Mouse (Mus musculus): ENCODE data around the gene Olfr1396. TPM values are rescaled to one million over a fixed set of nuclear protein-coding genes. Genes with fewer than 3 reads are reported as not detected.

The Olfr1396 gene
- polyA plus RNA-seq, 1 experiment from 2014 or later = not detected

GRCm38 (mm10) chr11:49108833-49109232 is 5.8 kb downstream of the Olfr1396 start:
- Histone ChIP-seq H3K9me3 (ENCODE audit: control insufficient read depth, low read length) (no peaks in the 10 kb centered on the region), H3K9ac (ENCODE audit: low read depth, low read length) (no peak overlapping the region), H3K27me3 (replicated peaks; ENCODE audit: control insufficient read depth, insufficient read depth, low read length) (no peaks in the 10 kb centered on the region), H3K4me3 (ENCODE audit: low read length) (no peak overlapping the region), H3K4me1 (ENCODE audit: control insufficient read depth, insufficient read depth, low read length) (no peaks in the 10 kb centered on the region), H3K27ac (ENCODE audit: low read length) (no peak overlapping the region), H3K4me2 (ENCODE audit: low read depth, low read length) (no peak overlapping the region), H3K36me3 (ENCODE audit: control insufficient read depth, insufficient read depth, low read length) (no peaks in the 10 kb centered on the region)
- WGBS = 48% methylated on average over 1 of the region's 1 CpGs
- peak; percentile 10; the same call in 1 of the 2 replicates for ATAC-seq

- H3K4me3 ChIP-seq (ENCODE audit: low read length) = no peak overlapping the region
- no peaks in the 10 kb centered on the region for H3K36me3 ChIP-seq (ENCODE audit: control insufficient read depth, insufficient read depth, low read length)
- no peak overlapping the region for H3K9ac ChIP-seq (ENCODE audit: low read depth, low read length)
- H3K4me1 ChIP-seq (ENCODE audit: control insufficient read depth, insufficient read depth, low read length) = no peaks in the 10 kb centered on the region
- 46% methylated on average over 10 of the region's 10 CpGs for WGBS
- H3K9me3 ChIP-seq (ENCODE audit: control insufficient read depth, low read length) = no peaks in the 10 kb centered on the region
- H3K27me3 ChIP-seq (replicated peaks; ENCODE audit: control insufficient read depth, insufficient read depth, low read length) = no peaks in the 10 kb centered on the region
- H3K4me2 ChIP-seq (ENCODE audit: low read depth, low read length) = no peak overlapping the region
- ATAC-seq = peak; percentile 51
- H3K27ac ChIP-seq (ENCODE audit: low read length) = no peak overlapping the region
These were observed 6.8 kb downstream of the Olfr1396 start for GRCm38 (mm10) chr11:49107650-49108537.

- WGBS = 60% methylated on average over 1 of the region's 1 CpGs
- Histone ChIP-seq H3K27ac (ENCODE audit: low read length) (no peak overlapping the region), H3K4me1 (ENCODE audit: control insufficient read depth, insufficient read depth, low read length) (no peaks in the 10 kb centered on the region; the same call in 1 of the 2 replicates), H3K4me3 (ENCODE audit: low read length) (no peak overlapping the region), H3K36me3 (ENCODE audit: control insufficient read depth, insufficient read depth, low read length) (no peaks in the 10 kb centered on the region), H3K9ac (ENCODE audit: low read depth, low read length) (no peak overlapping the region), H3K27me3 (replicated peaks; ENCODE audit: control insufficient read depth, insufficient read depth, low read length) (no peaks in the 10 kb centered on the region), H3K9me3 (ENCODE audit: control insufficient read depth, low read length) (no peaks in the 10 kb centered on the region), H3K4me2 (ENCODE audit: low read depth, low read length) (no peak overlapping the region)
- no peak for ATAC-seq
These were observed 8.9 kb downstream of the Olfr1396 start for GRCm38 (mm10) chr11:49105752-49106151.

GRCm38 (mm10) chr11:49103047-49103693 is 11.5 kb downstream of the Olfr1396 start:
- H3K9me3 ChIP-seq (ENCODE audit: control insufficient read depth, low read length) = no peaks in the 10 kb centered on the region
- no peak overlapping the region for H3K4me3 ChIP-seq (ENCODE audit: low read length)
- H3K36me3 ChIP-seq (ENCODE audit: control insufficient read depth, insufficient read depth, low read length) = no peaks in the 10 kb centered on the region
- H3K9ac ChIP-seq (ENCODE audit: low read depth, low read length) = no peak overlapping the region
- no peak overlapping the region for H3K27ac ChIP-seq (ENCODE audit: low read length)
- no peak overlapping the region for H3K4me2 ChIP-seq (ENCODE audit: low read depth, low read length)
- no peaks in the 10 kb centered on the region for H3K27me3 ChIP-seq (replicated peaks; ENCODE audit: control insufficient read depth, insufficient read depth, low read length)
- no peaks in the 10 kb centered on the region; the same call in none of the 2 replicates for H3K4me1 ChIP-seq (ENCODE audit: control insufficient read depth, insufficient read depth, low read length)
- 13% methylated on average over 8 of the region's 8 CpGs for WGBS
- peak; percentile 65 for ATAC-seq

- no peaks in the 10 kb centered on the region for H3K9me3 ChIP-seq (ENCODE audit: control insufficient read depth, low read length)
- H3K27me3 ChIP-seq (replicated peaks; ENCODE audit: control insufficient read depth, insufficient read depth, low read length) = no peaks in the 10 kb centered on the region
- H3K9ac ChIP-seq (ENCODE audit: low read depth, low read length) = no peak overlapping the region
- no peaks in the 10 kb centered on the region for H3K36me3 ChIP-seq (ENCODE audit: control insufficient read depth, insufficient read depth, low read length)
- no peak overlapping the region for H3K27ac ChIP-seq (ENCODE audit: low read length)
- no peak for ATAC-seq
- no peaks in the 10 kb centered on the region; the same call in none of the 2 replicates for H3K4me1 ChIP-seq (ENCODE audit: control insufficient read depth, insufficient read depth, low read length)
- no peak overlapping the region for H3K4me3 ChIP-seq (ENCODE audit: low read length)
- H3K4me2 ChIP-seq (ENCODE audit: low read depth, low read length) = no peak overlapping the region
- 36% methylated on average over 5 of the region's 5 CpGs for WGBS
These were observed 13.2 kb downstream of the Olfr1396 start for GRCm38 (mm10) chr11:49101500-49101899.

GRCm38 (mm10) chr11:49100409-49100808 is 14.3 kb downstream of the Olfr1396 start:
- Histone ChIP-seq H3K4me3 (ENCODE audit: low read length) (no peak overlapping the region), H3K9ac (ENCODE audit: low read depth, low read length) (no peak overlapping the region), H3K4me1 (ENCODE audit: control insufficient read depth, insufficient read depth, low read length) (no peaks in the 10 kb centered on the region; the same call in none of the 2 replicates), H3K36me3 (ENCODE audit: control insufficient read depth, insufficient read depth, low read length) (no peaks in the 10 kb centered on the region), H3K9me3 (ENCODE audit: control insufficient read depth, low read length) (no peaks in the 10 kb centered on the region), H3K27ac (ENCODE audit: low read length) (no peak overlapping the region), H3K27me3 (replicated peaks; ENCODE audit: control insufficient read depth, insufficient read depth, low read length) (no peaks in the 10 kb centered on the region), H3K4me2 (ENCODE audit: low read depth, low read length) (no peak overlapping the region)
- no peak for ATAC-seq
- 88% methylated on average over 3 of the region's 3 CpGs for WGBS

- H3K27me3 ChIP-seq (replicated peaks; ENCODE audit: control insufficient read depth, insufficient read depth, low read length) = no peaks in the 10 kb centered on the region
- H3K36me3 ChIP-seq (ENCODE audit: control insufficient read depth, insufficient read depth, low read length) = no peaks in the 10 kb centered on the region
- H3K4me1 ChIP-seq (ENCODE audit: control insufficient read depth, insufficient read depth, low read length) = no peaks in the 10 kb centered on the region; the same call in none of the 2 replicates
- no peak overlapping the region for H3K4me3 ChIP-seq (ENCODE audit: low read length)
- H3K27ac ChIP-seq (ENCODE audit: low read length) = no peak overlapping the region
- H3K9ac ChIP-seq (ENCODE audit: low read depth, low read length) = no peak overlapping the region
- WGBS = 82% methylated on average over 4 of the region's 4 CpGs
- H3K4me2 ChIP-seq (ENCODE audit: low read depth, low read length) = no peak overlapping the region
- H3K9me3 ChIP-seq (ENCODE audit: control insufficient read depth, low read length) = no peaks in the 10 kb centered on the region
- ATAC-seq = no peak
These were observed 19.3 kb downstream of the Olfr1396 start for GRCm38 (mm10) chr11:49095367-49095766.

- no peak for ATAC-seq
- Histone ChIP-seq H3K9me3 (ENCODE audit: control insufficient read depth, low read length) (no peaks in the 10 kb centered on the region), H3K4me1 (ENCODE audit: control insufficient read depth, insufficient read depth, low read length) (no peaks in the 10 kb centered on the region; the same call in none of the 2 replicates), H3K4me3 (ENCODE audit: low read length) (no peak overlapping the region), H3K4me2 (ENCODE audit: low read depth, low read length) (no peak overlapping the region), H3K36me3 (ENCODE audit: control insufficient read depth, insufficient read depth, low read length) (no peaks in the 10 kb centered on the region), H3K9ac (ENCODE audit: low read depth, low read length) (no peak overlapping the region), H3K27ac (ENCODE audit: low read length) (no peak overlapping the region), H3K27me3 (replicated peaks; ENCODE audit: control insufficient read depth, insufficient read depth, low read length) (no peaks in the 10 kb centered on the region)
- WGBS = 81% methylated on average over 6 of the region's 6 CpGs
These were observed 20.6 kb downstream of the Olfr1396 start for GRCm38 (mm10) chr11:49093861-49094660.

GRCm38 (mm10) chr11:49092786-49093185 is 21.9 kb downstream of the Olfr1396 start:
- peaks cover 10% of the 10 kb centered on the region for H3K4me1 ChIP-seq (ENCODE audit: control insufficient read depth, insufficient read depth, low read length)
- H3K27me3 ChIP-seq (replicated peaks; ENCODE audit: control insufficient read depth, insufficient read depth, low read length) = no peaks in the 10 kb centered on the region
- H3K4me3 ChIP-seq (ENCODE audit: low read length) = no peak overlapping the region
- no peaks in the 10 kb centered on the region for H3K9me3 ChIP-seq (ENCODE audit: control insufficient read depth, low read length)
- no peaks in the 10 kb centered on the region for H3K36me3 ChIP-seq (ENCODE audit: control insufficient read depth, insufficient read depth, low read length)
- no peak overlapping the region for H3K27ac ChIP-seq (ENCODE audit: low read length)
- 89% methylated on average over 2 of the region's 2 CpGs for WGBS
- no peak overlapping the region for H3K9ac ChIP-seq (ENCODE audit: low read depth, low read length)
- ATAC-seq = no peak
- H3K4me2 ChIP-seq (ENCODE audit: low read depth, low read length) = no peak overlapping the region

Data from intestine, embryonic 16.5 days (tissue).